9 mouse cellular contexts compared by ENCODE assay signal in the genomic region with DNA sequence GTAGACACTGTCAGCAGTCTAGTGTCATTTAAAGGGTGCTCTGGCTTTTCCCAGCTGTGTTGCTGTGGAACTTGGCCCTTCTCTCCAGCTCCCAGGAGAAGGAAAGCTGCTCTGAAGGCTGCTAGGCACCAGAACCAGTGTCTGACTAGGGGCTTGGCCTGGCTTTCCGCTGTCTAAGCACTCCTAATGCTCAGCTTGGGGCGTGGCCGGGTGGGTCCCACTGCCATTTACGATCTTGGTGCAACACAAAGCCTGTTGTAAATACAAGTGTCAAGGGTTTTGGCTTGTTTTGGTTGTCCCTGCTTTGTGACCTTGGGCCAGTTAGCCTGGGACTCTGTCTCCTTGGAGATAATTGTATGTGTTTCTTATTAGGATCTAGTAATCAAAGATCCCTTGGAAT. TPM values are rescaled to one million over a fixed set of nuclear protein-coding genes. Genes with fewer than 3 reads are reported as not detected.
DNase-seq lines count a peak whose midpoint lies in the region; ATAC-seq and TF ChIP-seq lines count a peak whose summit lies in the region.
"Had no signal": no experiment of that assay in that cellular context is flagged by ENCODE, and none has a peak within 500 bp of the region (broad histone marks: within the 10 kb centered on the region; RNA-seq: fewer than 3 reads in every experiment).

No protein-coding gene starts in this region.

- no peaks in the 10 kb centered on the region for H3K9me3 ChIP-seq in kidney, postnatal 0 days (replicated peaks; ENCODE audit: low read length)
- H3K9me3 ChIP-seq in lung, embryonic 14.5 days (ENCODE audit: low read depth, low read length) = no peaks in the 10 kb centered on the region
- H3K9me3 ChIP-seq: neural tube, embryonic 12.5 days had no signal

- ATAC-seq in kidney, postnatal 0 days (replicated peaks; ENCODE audit: low FRiP score, low read depth) = no peak
- ATAC-seq in lung, embryonic 14.5 days (ENCODE audit: insufficient read depth) = no peak

- no peaks in the 10 kb centered on the region for H3K36me3 ChIP-seq in kidney, postnatal 0 days (ENCODE audit: insufficient read depth, low read length)
- H3K36me3 ChIP-seq in lung, embryonic 14.5 days (ENCODE audit: insufficient read depth) = no peaks in the 10 kb centered on the region
- H3K36me3 ChIP-seq in thymus, adult 2 months (ENCODE audit: control insufficient read depth, insufficient read depth, low read length) = no peaks in the 10 kb centered on the region
- H3K36me3 ChIP-seq: neural tube, embryonic 12.5 days had no signal

- no peak for DNase-seq in kidney, postnatal 0 days (ENCODE audit: low spot score)
- no peak for DNase-seq in kidney, adult 9 months
- DNase-seq in ES-CJ7 (ENCODE audit: low read depth, low spot score) = peak; percentile 83
- peak; percentile 82 for DNase-seq in R1 (ENCODE audit: low read depth, low spot score)
- no peak for DNase-seq in lung, embryonic 14.5 days
- DNase-seq in thymus, postnatal 14 days = no peak
- no peak for DNase-seq in thymus, adult 2 months

- no peak for TF ChIP-seq CTCF in kidney, postnatal 0 days (IDR thresholded peaks at IDR 0.05; ENCODE audit: low read depth)
- no peak for TF ChIP-seq CTCF in lung, embryonic 14.5 days (IDR thresholded peaks at IDR 0.05; ENCODE audit: low read depth)
- TF ChIP-seq CTCF in thymus, adult 2 months (IDR thresholded peaks at IDR 0.05; ENCODE audit: borderline replicate concordance, control insufficient read depth, extremely low read depth, insufficient read depth, low read length, poor library complexity) = no peak

- peaks cover 28% of the 10 kb centered on the region for H3K4me1 ChIP-seq in kidney, postnatal 0 days (replicated peaks; ENCODE audit: insufficient read depth, low read length)
- H3K4me1 ChIP-seq in lung, embryonic 14.5 days (ENCODE audit: insufficient read depth) = peaks cover 36% of the 10 kb centered on the region
- H3K4me1 ChIP-seq in thymus, adult 2 months (replicated peaks; ENCODE audit: control insufficient read depth, insufficient read depth, low read length) = no peaks in the 10 kb centered on the region

- no peaks in the 10 kb centered on the region for H3K27me3 ChIP-seq in kidney, postnatal 0 days (ENCODE audit: insufficient read depth, low read length)
- no peaks in the 10 kb centered on the region for H3K27me3 ChIP-seq in lung, embryonic 14.5 days (ENCODE audit: insufficient read depth, low read length)
- no peaks in the 10 kb centered on the region for H3K27me3 ChIP-seq in thymus, adult 2 months (ENCODE audit: control insufficient read depth, insufficient read depth, low read length)
- H3K27me3 ChIP-seq: neural tube, embryonic 12.5 days had no signal

- H3K27ac ChIP-seq in kidney, postnatal 0 days = peak overlapping the region; percentile 52; the same call in 1 of the 2 replicates
- H3K27ac ChIP-seq in lung, embryonic 14.5 days (ENCODE audit: low read depth) = peak overlapping the region; percentile 65; the same call in 1 of the 2 replicates
- no peak overlapping the region for H3K27ac ChIP-seq in thymus, adult 2 months (ENCODE audit: control insufficient read depth, insufficient read depth, low read length)
- H3K27ac ChIP-seq: macrophage; neural tube, embryonic 12.5 days had no signal

- H3K4me2 ChIP-seq in kidney, postnatal 0 days (ENCODE audit: low read length) = no peak overlapping the region
- no peak overlapping the region for H3K4me2 ChIP-seq in lung, embryonic 14.5 days
- H3K4me2 ChIP-seq: neural tube, embryonic 12.5 days had no signal

- H3K4me3 ChIP-seq in kidney, postnatal 0 days (replicated peaks; ENCODE audit: low read depth, low read length) = no peak overlapping the region
- H3K4me3 ChIP-seq in lung, embryonic 14.5 days (ENCODE audit: low read depth, low read length) = no peak overlapping the region
- no peak overlapping the region for H3K4me3 ChIP-seq in thymus, adult 2 months (ENCODE audit: control insufficient read depth, insufficient read depth, low read length)
- H3K4me3 ChIP-seq: neural tube, embryonic 12.5 days had no signal

- 37% methylated on average over 4 of the region's 4 CpGs for WGBS in kidney, postnatal 0 days
- 72% methylated on average over 4 of the region's 4 CpGs for whole genome bisulfite sequencing in lung, embryonic 14.5 days
- WGBS in thymus, adult 2 months = 95% methylated on average over 4 of the region's 4 CpGs

- H3K9ac ChIP-seq in kidney, postnatal 0 days (ENCODE audit: low read depth, low read length) = no peak overlapping the region
- H3K9ac ChIP-seq in lung, embryonic 14.5 days = no peak overlapping the region
- H3K9ac ChIP-seq: neural tube, embryonic 12.5 days had no signal

- no peak for TF ChIP-seq POLR2A in thymus, adult 2 months (IDR thresholded peaks at IDR 0.05; ENCODE audit: control insufficient read depth, extremely low read depth, insufficient read depth, low read length, poor library complexity)

RNA-seq across cellular contexts. Expression of gene Taf11, which starts 30.7 kb away (rescaled TPM):
- polyA plus RNA-seq in kidney, postnatal 0 days (2015; fragmentation: Nextera tagmentation; extraction: Ambion mirVana) = 55.5 and 58.1 TPM in 2 replicates
- 68.4 and 68.5 TPM in 2 replicates for polyA plus RNA-seq in lung, embryonic 14.5 days (2014; fragmentation: Nextera tagmentation; extraction: Ambion mirVana)
- 12.5 and 13.6 TPM in 2 replicates for polyA plus RNA-seq in thymus, adult 2 months (2012; rRNA removed)

RNA-seq across cellular contexts. Expression of gene Anks1, which starts 31.2 kb away (rescaled TPM):
- 10.5 and 11.3 TPM in 2 replicates for polyA plus RNA-seq in kidney, postnatal 0 days (2015; fragmentation: Nextera tagmentation; extraction: Ambion mirVana)
- 18.7 and 19.4 TPM in 2 replicates for polyA plus RNA-seq in lung, embryonic 14.5 days (2014; fragmentation: Nextera tagmentation; extraction: Ambion mirVana)
- 103 and 109 TPM in 2 replicates for polyA plus RNA-seq in thymus, adult 2 months (2012; rRNA removed)

Comparison
In these comparisons a context has a peak if more than half of its experiments do, and no peak if none do; other contexts are left out.
1. DNase-seq: peak in ES-CJ7 (single experiment) and R1 (single experiment); none in kidney, postnatal 0 days (single experiment), kidney, adult 9 months (single experiment), lung, embryonic 14.5 days (single experiment), thymus, postnatal 14 days (single experiment) and thymus, adult 2 months (single experiment).